Mouse (Mus musculus) liver, adult (tissue): ENCODE measurements around the gene Olfr1508.

ENCODE experiments used
- GATA4 ChIP-seq: IDR thresholded peaks from 2 replicates; pipeline ENCODE4 v1.6.1; 2014; ENCODE audit warnings: mild to moderate bottlenecking, low read length; ENCODE audit not compliant: insufficient replicate concordance

Gene Olfr1508

GRCm38 (mm10) chr14:52467395-52467794 lies at the start of gene Olfr1508:
Gene Olfr1508 (minus strand): TSS chr14:52467495.
- no peak for TF ChIP-seq GATA4

DNA sequence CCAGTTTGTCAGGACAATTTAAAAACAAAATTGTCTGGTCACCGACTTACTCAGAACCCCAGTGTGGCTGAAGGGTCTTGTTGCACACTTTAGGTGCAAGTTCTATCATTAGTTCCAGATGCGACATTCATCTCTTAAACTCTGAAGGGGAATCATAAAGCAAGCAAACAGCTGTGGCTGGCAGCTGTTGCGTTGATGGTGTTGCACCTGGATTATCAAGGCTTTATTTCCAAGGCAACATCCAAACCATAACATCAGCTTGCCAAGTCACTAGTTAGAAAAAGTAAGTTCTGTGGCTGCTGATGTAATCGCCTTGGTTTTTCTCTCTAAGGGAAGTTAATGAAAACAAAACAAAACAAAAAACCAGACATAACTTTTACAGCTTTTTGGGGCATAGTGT lies 28.2 kb upstream of the Olfr1508 start, which contains the start of gene Olfr1507:
Gene Olfr1507 (minus strand): TSS at position 234 of the 400 bp plus-strand sequence.
- TF ChIP-seq GATA4: no peak

DNA sequence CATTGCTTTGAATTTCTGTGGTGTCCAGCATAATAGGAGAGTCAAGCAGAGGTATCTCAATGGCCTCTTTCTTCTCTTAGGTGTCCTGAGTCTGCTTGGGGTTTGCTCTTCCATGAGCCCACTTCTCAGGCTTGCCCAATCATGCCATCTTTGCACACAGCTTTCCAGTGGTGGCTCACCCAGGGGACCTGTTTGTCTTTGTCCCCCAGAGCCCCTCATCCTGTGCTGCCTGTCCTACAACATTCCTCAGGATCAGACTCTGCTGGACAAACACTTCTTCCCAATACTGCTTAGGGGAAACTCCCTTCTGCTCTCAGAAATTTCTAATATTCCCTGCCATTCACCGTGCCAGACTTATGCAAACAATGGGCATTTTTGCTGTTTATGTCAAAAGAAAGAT lies 1.6 kb downstream of the Olfr1508 start:
- TF ChIP-seq GATA4: no peak

DNA sequence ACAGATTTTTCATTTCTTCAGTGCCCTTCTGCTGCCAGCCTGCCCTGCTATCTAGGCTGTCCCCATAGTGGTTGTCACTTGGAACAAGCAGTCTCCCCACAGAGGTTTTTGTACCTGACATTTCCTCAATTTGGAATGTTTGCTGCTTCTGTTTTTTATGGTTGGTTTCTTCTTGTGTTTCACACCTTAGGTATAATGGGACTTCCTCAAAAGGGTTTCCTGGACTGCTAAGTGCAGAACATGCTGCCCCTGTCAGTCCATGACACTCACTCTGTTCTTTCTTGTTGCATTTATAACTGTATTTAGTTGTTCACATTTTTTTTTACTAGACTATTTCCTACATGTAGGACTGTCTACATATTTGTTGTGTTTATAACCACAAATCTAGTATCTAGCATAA lies 5.4 kb downstream of the Olfr1508 start:
- TF ChIP-seq GATA4: no peak

DNA sequence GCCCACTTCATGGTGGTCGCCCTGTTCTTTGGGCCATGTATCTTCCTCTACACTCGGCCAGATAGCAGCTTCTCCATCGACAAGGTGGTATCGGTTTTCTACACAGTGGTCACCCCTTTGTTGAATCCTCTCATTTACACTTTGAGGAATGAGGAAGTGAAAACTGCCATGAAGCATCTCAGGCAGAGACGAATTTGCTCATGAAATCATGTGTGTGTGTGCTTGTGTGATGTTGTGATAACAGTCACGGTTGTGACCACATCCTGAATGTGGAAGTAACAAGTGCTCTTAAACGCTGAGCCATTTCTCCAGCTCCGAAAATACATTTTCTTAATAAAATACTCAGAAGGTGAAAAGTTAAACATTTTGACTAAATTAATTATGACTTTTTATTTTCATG lies 16.2 kb downstream of the Olfr1508 start:
- TF ChIP-seq GATA4: no peak

- TF ChIP-seq GATA4: no peak
Observed at GRCm38 (mm10) chr14:52442690-52443089, 24.6 kb downstream of the Olfr1508 start, which contains the start of gene Olfr1509. Gene Olfr1509 (plus strand): TSS chr14:52442990.

- no peak for TF ChIP-seq GATA4
Observed at GRCm38 (mm10) chr14:52427686-52428085, 39.6 kb downstream of the Olfr1508 start.

- TF ChIP-seq GATA4: no peak
Observed at GRCm38 (mm10) chr14:52414273-52414672, 53.0 kb downstream of the Olfr1508 start, which contains the start of gene Olfr1510. Gene Olfr1510 (minus strand): TSS chr14:52414373.
